Mouse (Mus musculus) cerebellum, postnatal 10 days (tissue): ENCODE results near the gene Acoxl.

Source experiments
- DNase-seq, 2 experiments: peaks; one replicate each; pipeline ENCODE4 v3.0.0; 2021; ENCODE audit warnings: mixed read lengths in 2 of 2

Acoxl gene

GRCm38 (mm10) chr2:127838576-127838975 is at the start of gene Acoxl:
Acoxl (plus strand) TSS chr2:127838876.
- DNase-seq, result no peak

GRCm38 (mm10) chr2:127789138-127789537 is 49.5 kb upstream of the Acoxl start:
- DNase-seq, result peak in 1 of 2 experiments; percentile 15

GRCm38 (mm10) chr2:127789651-127790270 is 48.9 kb upstream of the Acoxl start:
- DNase-seq, result no peak

GRCm38 (mm10) chr2:127791919-127792603 is 46.6 kb upstream of the Acoxl start, which contains the start of gene Mtln:
Mtln (minus strand) TSS chr2:127792488.
- DNase-seq, result peak; percentile 95 to 96

- DNase-seq, result peak; percentile 99
Observed at GRCm38 (mm10) chr2:127831401-127832102, 7.1 kb upstream of the Acoxl start, which contains the start of gene Bub1. Bub1 (minus strand) TSS chr2:127831865.

- DNase-seq, result no peak
Observed at GRCm38 (mm10) chr2:127832103-127832832, 6.4 kb upstream of the Acoxl start.

GRCm38 (mm10) chr2:127832833-127833190 is 5.9 kb upstream of the Acoxl start:
- DNase-seq, result peak in 1 of 2 experiments; percentile 44

GRCm38 (mm10) chr2:127839425-127839824 is 749 bp downstream of the Acoxl start:
- DNase-seq, result no peak

GRCm38 (mm10) chr2:127841402-127841801 is 2.7 kb downstream of the Acoxl start:
- no peak for DNase-seq

GRCm38 (mm10) chr2:127842421-127842820 is 3.7 kb downstream of the Acoxl start:
- DNase-seq, result no peak

GRCm38 (mm10) chr2:127845346-127845982 is 6.8 kb downstream of the Acoxl start:
- DNase-seq, result peak in 1 of 2 experiments; percentile 47

- no peak for DNase-seq
Observed at GRCm38 (mm10) chr2:127846008-127846407, 7.3 kb downstream of the Acoxl start.

- DNase-seq, result no peak
Observed at GRCm38 (mm10) chr2:127846571-127846970, 7.9 kb downstream of the Acoxl start.

- DNase-seq, result no peak
Observed at GRCm38 (mm10) chr2:127850371-127850770, 11.7 kb downstream of the Acoxl start.

- peak; percentile 96 to 98 for DNase-seq
Observed at GRCm38 (mm10) chr2:127854332-127854991, 15.8 kb downstream of the Acoxl start.

GRCm38 (mm10) chr2:127864381-127864780 is 25.7 kb downstream of the Acoxl start:
- DNase-seq, result no peak

GRCm38 (mm10) chr2:127881063-127881462 is 42.4 kb downstream of the Acoxl start:
- DNase-seq, result no peak

- DNase-seq, result peak; percentile 94 to 96
Observed at GRCm38 (mm10) chr2:127889432-127889831, 50.8 kb downstream of the Acoxl start.

GRCm38 (mm10) chr2:127889979-127890378 is 51.3 kb downstream of the Acoxl start:
- no peak for DNase-seq

- DNase-seq, result peak; percentile 48 to 54
Observed at GRCm38 (mm10) chr2:127890526-127890925, 51.9 kb downstream of the Acoxl start.

- DNase-seq, result no peak
Observed at GRCm38 (mm10) chr2:127891056-127891455, 52.4 kb downstream of the Acoxl start.

GRCm38 (mm10) chr2:127894890-127895289 is 56.2 kb downstream of the Acoxl start:
- peak; percentile 20 to 38 for DNase-seq
